Mouse (Mus musculus) thymus, postnatal 0 days (tissue): ENCODE data around the gene Tlr12. TPM values are rescaled to one million over a fixed set of nuclear protein-coding genes. Genes with fewer than 3 reads are reported as not detected.
"Not testable (repeated sequence)": the region's sequence is repeated elsewhere in the genome, so short reads cannot be mapped to it uniquely, and the experiment has no call there.

Source experiments
- DNase-seq: peaks from one replicate; pipeline ENCODE4 v3.0.0-alpha.2; 2015; ENCODE audit warnings: low spot score
- polyA plus RNA-seq: library from polyadenylated mRNA; unstranded; fragments of >200 nt; fragmentation: Nextera tagmentation; extraction: Ambion mirVana; gene quantifications from 2 replicates; pipeline ENCODE4 v1.2.1, GENCODE M21; 2015

The Tlr12 gene
- polyA plus RNA-seq, 1 experiment from 2014 or later = 13.9 TPM

GRCm38 (mm10) chr4:128620572-128620971 is 2.2 kb upstream of the Tlr12 start:
- no peak for DNase-seq

GRCm38 (mm10) chr4:128618963-128619362 is 544 bp upstream of the Tlr12 start:
- DNase-seq = no peak

GRCm38 (mm10) chr4:128617363-128618120 is 877 bp downstream of the Tlr12 start:
- DNase-seq = peak; percentile 58

- DNase-seq = peak; percentile 48
These were observed 2.7 kb downstream of the Tlr12 start for GRCm38 (mm10) chr4:128615761-128616160.

- DNase-seq = peak; percentile 79
These were observed 5.1 kb downstream of the Tlr12 start for GRCm38 (mm10) chr4:128613326-128613725.

- DNase-seq = not testable (repeated sequence)
These were observed 6.7 kb downstream of the Tlr12 start for GRCm38 (mm10) chr4:128611726-128612125.

- no peak for DNase-seq
These were observed 7.7 kb downstream of the Tlr12 start for GRCm38 (mm10) chr4:128610706-128611105.

GRCm38 (mm10) chr4:128609925-128610402 is 8.5 kb downstream of the Tlr12 start, which contains the start of gene Zscan20:
Gene Zscan20 (minus strand): TSS chr4:128610098.
- DNase-seq = peak; percentile 99

- DNase-seq = no peak
These were observed 9.0 kb downstream of the Tlr12 start for GRCm38 (mm10) chr4:128609276-128609924.

GRCm38 (mm10) chr4:128607661-128608060 is 10.8 kb downstream of the Tlr12 start:
- no peak for DNase-seq

- no peak for DNase-seq
These were observed 11.8 kb downstream of the Tlr12 start for GRCm38 (mm10) chr4:128606586-128606985.

GRCm38 (mm10) chr4:128597801-128598560 is 20.4 kb downstream of the Tlr12 start:
- DNase-seq = no peak

GRCm38 (mm10) chr4:128594062-128594461 is 24.4 kb downstream of the Tlr12 start:
- peak; percentile 60 for DNase-seq

- DNase-seq = no peak
These were observed 25.1 kb downstream of the Tlr12 start for GRCm38 (mm10) chr4:128593286-128593685.

GRCm38 (mm10) chr4:128579182-128579581 is 39.2 kb downstream of the Tlr12 start:
- DNase-seq = peak; percentile 55

- DNase-seq = no peak
These were observed 42.6 kb downstream of the Tlr12 start for GRCm38 (mm10) chr4:128575811-128576210.

Other genes with a start within 250 kb of the Tlr12 start
- 3.1 and 3.6 TPM in 2 replicates for gene Zscan20, start 8.5 kb downstream of the Tlr12 start, polyA plus RNA-seq
- gene Phc2, start 36.1 kb upstream of the Tlr12 start, polyA plus RNA-seq = 42.9 and 44.9 TPM in 2 replicates
- gene A3galt2, start 136.7 kb upstream of the Tlr12 start, polyA plus RNA-seq = 0.04 and 0.12 TPM in 2 replicates
- gene Zfp362, start 187.4 kb upstream of the Tlr12 start, polyA plus RNA-seq = 23.6 and 25.8 TPM in 2 replicates